Mouse (Mus musculus): ENCODE data around the gene Slamf7.

DNA sequence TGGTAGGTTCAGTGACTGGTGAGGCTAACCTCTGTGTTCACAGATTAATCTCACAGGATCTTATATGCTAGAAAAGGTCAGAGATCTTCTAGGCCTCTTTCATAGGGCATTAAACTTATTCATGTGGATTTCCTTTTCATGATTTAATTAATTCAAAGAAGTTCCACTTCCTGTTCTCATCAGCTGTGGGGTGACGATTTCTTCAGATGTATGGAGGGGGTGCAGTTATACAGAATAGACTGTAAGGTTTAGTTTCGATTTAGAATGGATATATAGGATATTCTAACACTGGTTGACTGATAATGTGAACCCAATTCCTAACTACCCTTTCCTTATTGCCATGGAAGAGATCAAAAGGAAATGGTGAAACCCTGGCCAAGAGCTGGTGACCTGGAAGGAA is 8.6 kb upstream of the Slamf7 start:
- TF ChIP-seq CTCF (IDR thresholded peaks at IDR 0.05; ENCODE audit: low read depth): no peak
- TF ChIP-seq EP300 (IDR thresholded peaks at IDR 0.05; ENCODE audit: low read depth): no peak
